Mouse (Mus musculus) mouse embryonic stem cell (cell line): ENCODE results near the gene Ube2s.

ENCODE experiments used
- in situ Hi-C, 2 experiments: fragments of 300-500 bp; cut with MboI; formaldehyde crosslinking; loops; 1 replicate in 1 of 2; 3 replicates in 1 of 2; pipeline ENCODE4 v1.14.3; 2019 to 2020; ENCODE audit warnings: low sequenced_read_pairs in 2 of 2, low pct_unique_long_range_greater_than_20kb in 1 of 2, mixed read lengths in 1 of 2; ENCODE audit not compliant: unreplicated experiment in 1 of 2

Gene Ube2s

GRCm38 (mm10) chr7:4746326-4746980 is 65.9 kb downstream of the Ube2s start:
- in situ Hi-C loops: no loop called here

GRCm38 (mm10) chr7:4744886-4745285 is 67.5 kb downstream of the Ube2s start:
- in situ Hi-C loops: no loop called here
